9 mouse cellular contexts compared by ENCODE assay signal in the genomic region with DNA sequence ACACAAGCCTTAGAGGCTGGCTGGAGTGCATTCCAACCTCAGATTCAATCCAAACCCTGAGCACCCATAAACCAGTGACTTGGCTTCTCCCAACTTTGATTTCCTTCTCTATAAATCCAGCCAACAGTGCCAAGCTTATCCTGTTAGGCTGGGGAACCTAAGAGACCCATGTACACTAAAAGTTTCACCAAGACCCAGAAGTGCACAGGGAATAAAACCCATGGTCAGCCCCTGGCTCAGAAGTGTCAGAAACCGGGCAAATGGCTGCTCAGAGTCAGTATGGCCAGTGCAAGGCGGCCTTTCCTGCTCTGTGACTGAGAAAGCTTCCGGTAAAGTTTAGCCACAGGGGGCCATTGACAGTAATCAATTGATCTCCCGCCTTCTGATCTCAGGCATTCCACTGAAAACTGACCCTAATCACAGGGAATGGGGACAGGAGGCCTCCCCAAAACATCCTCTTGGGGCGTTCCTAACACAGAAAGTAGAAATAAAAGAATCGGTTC. TPM values are rescaled to one million over a fixed set of nuclear protein-coding genes. Genes with fewer than 3 reads are reported as not detected.
A peak's percentile ranks its signal among the peaks of the same experiment; 100 is the strongest.
DNase-seq lines count a peak whose midpoint lies in the region; ATAC-seq and TF ChIP-seq lines count a peak whose summit lies in the region.
"Had no signal": no experiment of that assay in that cellular context is flagged by ENCODE, and none has a peak within 500 bp of the region (broad histone marks: within the 10 kb centered on the region; RNA-seq: fewer than 3 reads in every experiment).

No protein-coding gene starts in this region.

- 13% methylated on average over 6 of the region's 6 CpGs for WGBS in forebrain, embryonic 10.5 days
- WGBS in forebrain, embryonic 16.5 days: 25% methylated on average over 6 of the region's 6 CpGs
- WGBS in heart, embryonic 16.5 days: 30% methylated on average over 6 of the region's 6 CpGs
- 9% methylated on average over 6 of the region's 6 CpGs for WGBS in liver, embryonic 14.5 days (ENCODE audit: insufficient replicate concordance)

- peaks cover 45% of the 10 kb centered on the region for H3K4me1 ChIP-seq in forebrain, embryonic 10.5 days
- peaks cover 19% of the 10 kb centered on the region for H3K4me1 ChIP-seq in forebrain, embryonic 16.5 days (replicated peaks; ENCODE audit: control insufficient read depth, insufficient read depth, low read length)
- H3K4me1 ChIP-seq in E14TG2a.4 (replicated peaks; ENCODE audit: low read depth, low read length): peaks cover 63% of the 10 kb centered on the region
- H3K4me1 ChIP-seq in heart, embryonic 16.5 days (ENCODE audit: control insufficient read depth, insufficient read depth, low read length): peaks cover 19% of the 10 kb centered on the region
- peaks cover 29 to 31% of the 10 kb centered on the region in 2 experiments for H3K4me1 ChIP-seq in liver, embryonic 14.5 days (replicated peaks; ENCODE audit: control insufficient read depth in 2 of 2, insufficient read depth in 2 of 2, low read length in 1 of 2)

- no peak for DNase-seq in forebrain, embryonic 10.5 days (ENCODE audit: extremely low spot score, low spot score)
- DNase-seq in liver, embryonic 14.5 days (ENCODE audit: low read depth in 3 of 3, low spot score in 3 of 3): no peak
- no peak for DNase-seq in embryo, embryonic 9.5 days (ENCODE audit: extremely low spot score)
- DNase-seq in cerebellum, postnatal 25 days: no peak
- DNase-seq: cerebellum, adult 8-10 months had no signal

- no peaks in the 10 kb centered on the region for H3K9me3 ChIP-seq in forebrain, embryonic 10.5 days
- H3K9me3 ChIP-seq in forebrain, embryonic 16.5 days (ENCODE audit: control insufficient read depth, low read length): no peaks in the 10 kb centered on the region
- H3K9me3 ChIP-seq in E14TG2a.4 (ENCODE audit: low read length): no peaks in the 10 kb centered on the region
- peaks cover 2% of the 10 kb centered on the region for H3K9me3 ChIP-seq in heart, embryonic 16.5 days (replicated peaks; ENCODE audit: control insufficient read depth, low read length)
- H3K9me3 ChIP-seq in liver, embryonic 14.5 days (ENCODE audit: control insufficient read depth, low read length): no peaks in the 10 kb centered on the region

- TF ChIP-seq EP300 in liver, embryonic 14.5 days (IDR thresholded peaks at IDR 0.05; ENCODE audit: low read depth): no peak

- no peak for TF ChIP-seq CTCF in E14TG2a.4 (conservative IDR thresholded peaks at IDR 0.05; ENCODE audit: low read length)
- TF ChIP-seq CTCF in liver, embryonic 14.5 days (IDR thresholded peaks at IDR 0.05; ENCODE audit: low read depth): no peak

- H3K4me3 ChIP-seq in forebrain, embryonic 10.5 days: peak overlapping the region; percentile 71
- no peak overlapping the region; the same call in none of the 2 replicates for H3K4me3 ChIP-seq in forebrain, embryonic 16.5 days (replicated peaks; ENCODE audit: low read length)
- H3K4me3 ChIP-seq in E14TG2a.4 (replicated peaks; ENCODE audit: low read length): peak overlapping the region; percentile 83
- peak overlapping the region; percentile 71 for H3K4me3 ChIP-seq in heart, embryonic 16.5 days (ENCODE audit: low read length)
- H3K4me3 ChIP-seq in liver, embryonic 14.5 days (ENCODE audit: insufficient read depth in 1 of 2, low read depth in 2 of 2, low read length in 2 of 2): peak overlapping the region; percentile 67 to 71

- H3K4me2 ChIP-seq in forebrain, embryonic 16.5 days (ENCODE audit: low read length): no peak overlapping the region
- H3K4me2 ChIP-seq in heart, embryonic 16.5 days (ENCODE audit: low read depth, low read length): peak overlapping the region; percentile 74
- peak overlapping the region; percentile 83 for H3K4me2 ChIP-seq in liver, embryonic 14.5 days (ENCODE audit: low read depth)

- H3K36me3 ChIP-seq in forebrain, embryonic 10.5 days (replicated peaks): no peaks in the 10 kb centered on the region
- H3K36me3 ChIP-seq in forebrain, embryonic 16.5 days (ENCODE audit: control insufficient read depth, insufficient read depth): no peaks in the 10 kb centered on the region
- 0 out of 2 replicates have a peak, but pooled peaks cover 4% of the 10 kb centered on the region for H3K36me3 ChIP-seq in E14TG2a.4 (ENCODE audit: insufficient read depth, low read length)
- H3K36me3 ChIP-seq in heart, embryonic 16.5 days (ENCODE audit: control insufficient read depth, insufficient read depth): peaks cover 2% of the 10 kb centered on the region; the same call in 1 of the 2 replicates
- no peaks in the 10 kb centered on the region for H3K36me3 ChIP-seq in liver, embryonic 14.5 days (replicated peaks; ENCODE audit: control insufficient read depth, insufficient read depth, low read depth)

- H3K27ac ChIP-seq in forebrain, embryonic 10.5 days: 0 out of 2 replicates have a peak overlapping the region, but pooled peaks have one; percentile 44
- no peak overlapping the region for H3K27ac ChIP-seq in forebrain, embryonic 16.5 days (ENCODE audit: low read length)
- H3K27ac ChIP-seq in heart, embryonic 16.5 days (ENCODE audit: low read length): peak overlapping the region; percentile 84
- peak overlapping the region; percentile 3 for H3K27ac ChIP-seq in liver, embryonic 14.5 days

- ATAC-seq in forebrain, embryonic 16.5 days: no peak
- ATAC-seq in heart, embryonic 16.5 days (replicated peaks; ENCODE audit: extremely low read depth, insufficient read depth, low FRiP score): no peak
- ATAC-seq in liver, embryonic 14.5 days (ENCODE audit: insufficient read depth): no peak
- no peak for ATAC-seq in inflammation-experienced regulatory T-cells, adult 6 months

- H3K27me3 ChIP-seq in forebrain, embryonic 10.5 days (ENCODE audit: poor library complexity, severe bottlenecking): peaks cover 24% of the 10 kb centered on the region
- 0 out of 2 replicates have a peak, but pooled peaks cover 6% of the 10 kb centered on the region for H3K27me3 ChIP-seq in forebrain, embryonic 16.5 days (replicated peaks; ENCODE audit: control insufficient read depth, insufficient read depth, low read length)
- H3K27me3 ChIP-seq in E14TG2a.4 (ENCODE audit: insufficient read depth, low read length): no peaks in the 10 kb centered on the region
- H3K27me3 ChIP-seq in heart, embryonic 16.5 days (ENCODE audit: control insufficient read depth, insufficient read depth, low read length): no peaks in the 10 kb centered on the region
- H3K27me3 ChIP-seq in liver, embryonic 14.5 days (ENCODE audit: control insufficient read depth, insufficient read depth, low read length): no peaks in the 10 kb centered on the region

- H3K9ac ChIP-seq in forebrain, embryonic 16.5 days (replicated peaks; ENCODE audit: low read depth, low read length): no peak overlapping the region
- H3K9ac ChIP-seq in heart, embryonic 16.5 days (ENCODE audit: low read length): peak overlapping the region; percentile 87
- H3K9ac ChIP-seq in liver, embryonic 14.5 days (replicated peaks): peak overlapping the region; percentile 67

RNA-seq across cellular contexts. Expression of a gene that starts 2.6 kb away (rescaled TPM):
- polyA plus RNA-seq in forebrain, embryonic 10.5 days (2016; fragmentation: Nextera tagmentation; extraction: Ambion mirVana): 6.4 TPM in 2 replicates
- polyA plus RNA-seq in forebrain, embryonic 16.5 days (2015; fragmentation: Nextera tagmentation; extraction: Ambion mirVana): 4.1 and 6.5 TPM in 2 replicates
- 28.6 and 30.9 TPM in 2 replicates for polyA plus RNA-seq in heart, embryonic 16.5 days (2015; fragmentation: Nextera tagmentation; extraction: Ambion mirVana)
- polyA plus RNA-seq in liver, embryonic 14.5 days (2012; rRNA removed): 4.4 and 6.3 TPM in 2 replicates
- 7.0 and 7.6 TPM in 2 replicates for polyA plus RNA-seq in liver, embryonic 14.5 days (2014; fragmentation: Nextera tagmentation; extraction: Ambion mirVana)
- polyA plus RNA-seq in inflammation-experienced regulatory T-cells, adult 6 months (2017; shearing (Covaris generic)): 10 to 100 TPM; 17.5 to 19.2 (median 18.0) TPM
